ENCODE assay signal across 23 mouse cellular contexts in the genomic region with DNA sequence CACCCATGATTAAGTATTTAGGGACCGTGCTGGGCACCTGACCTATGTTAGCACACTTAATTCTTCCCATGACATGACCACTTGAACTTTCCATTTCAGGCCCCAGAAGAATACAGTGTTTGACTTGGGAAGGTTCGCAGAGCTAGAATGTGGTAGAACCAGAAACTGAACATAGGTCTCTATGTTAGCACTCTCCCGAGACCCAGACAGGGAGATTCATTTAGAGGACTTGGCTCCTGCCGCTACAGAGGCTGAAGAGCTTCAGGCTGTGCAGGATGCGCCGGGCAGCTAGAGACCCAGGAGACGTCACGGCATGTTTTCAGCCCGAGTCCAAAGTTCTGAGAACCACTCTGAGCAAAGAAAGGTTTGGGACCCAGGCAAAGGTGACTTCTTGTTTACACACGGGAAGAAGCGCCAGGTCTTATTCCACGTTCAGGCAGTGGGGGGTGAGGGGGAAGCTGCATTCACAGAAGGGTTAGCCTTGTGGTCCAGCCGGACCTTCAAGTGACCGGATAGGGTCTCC. TPM values are rescaled to one million over a fixed set of nuclear protein-coding genes. Genes with fewer than 3 reads are reported as not detected.
DNase-seq lines count a peak whose midpoint lies in the region; ATAC-seq and TF ChIP-seq lines count a peak whose summit lies in the region.
"Had no signal": no experiment of that assay in that cellular context is flagged by ENCODE, and none has a peak within 500 bp of the region (broad histone marks: within the 10 kb centered on the region; RNA-seq: fewer than 3 reads in every experiment).

No protein-coding gene starts in this region.

- H3K4me3 ChIP-seq in liver, embryonic 13.5 days (replicated peaks) = no peak overlapping the region
- no peak overlapping the region for H3K4me3 ChIP-seq in liver, embryonic 11.5 days (ENCODE audit: low read depth, low read length)
- H3K4me3 ChIP-seq in intestine, embryonic 16.5 days (ENCODE audit: low read length) = no peak overlapping the region
- no peak overlapping the region for H3K4me3 ChIP-seq in kidney, embryonic 15.5 days (replicated peaks)
- no peak overlapping the region for H3K4me3 ChIP-seq in liver, postnatal 0 days (ENCODE audit: low read depth, low read length)
- H3K4me3 ChIP-seq: embryonic facial prominence, embryonic 13.5 days; layer of hippocampus, adult 2 months; midbrain, embryonic 10.5 days; stomach, embryonic 15.5 days had no signal

- WGBS in liver, embryonic 13.5 days (ENCODE audit: insufficient replicate concordance) = 66% methylated on average over 14 of the region's 14 CpGs
- WGBS in liver, embryonic 11.5 days = 74% methylated on average over 14 of the region's 14 CpGs
- 62% methylated on average over 14 of the region's 14 CpGs for WGBS in intestine, embryonic 16.5 days
- WGBS in kidney, embryonic 15.5 days = 75% methylated on average over 14 of the region's 14 CpGs
- WGBS in liver, postnatal 0 days (ENCODE audit: insufficient replicate concordance) = 64% methylated on average over 14 of the region's 14 CpGs

- no peak for TF ChIP-seq CTCF in liver, postnatal 0 days (IDR thresholded peaks at IDR 0.05; ENCODE audit: low read depth)

- H3K27me3 ChIP-seq in liver, embryonic 13.5 days = peaks cover 6% of the 10 kb centered on the region
- H3K27me3 ChIP-seq in liver, embryonic 11.5 days (replicated peaks; ENCODE audit: control insufficient read depth, insufficient read depth, low read length) = peaks cover 2% of the 10 kb centered on the region; the same call in 1 of the 2 replicates
- H3K27me3 ChIP-seq in intestine, embryonic 16.5 days (replicated peaks; ENCODE audit: control insufficient read depth, insufficient read depth, low read length) = no peaks in the 10 kb centered on the region
- peaks cover 2% of the 10 kb centered on the region; the same call in 1 of the 2 replicates for H3K27me3 ChIP-seq in kidney, embryonic 15.5 days
- H3K27me3 ChIP-seq in liver, postnatal 0 days (ENCODE audit: insufficient read depth, low read length) = no peaks in the 10 kb centered on the region
- H3K27me3 ChIP-seq: stomach, embryonic 15.5 days had no signal

- DNase-seq in liver, embryonic 13.5 days = no peak
- no peak for DNase-seq in liver, embryonic 11.5 days (ENCODE audit: low spot score)
- peak; percentile 44 for DNase-seq in liver, postnatal 0 days
- no peak for DNase-seq in cerebellum, adult 9-11 months
- DNase-seq in ovary, postnatal 14 days (ENCODE audit: low spot score) = no peak
- DNase-seq: adrenal gland, postnatal 25 days; B cell, adult 2 months; cerebellum, adult 2 months; forebrain, postnatal 0 days; gastrocnemius, postnatal 10 days; left cerebral cortex, postnatal 4 days; right cerebral cortex, postnatal 14 days; thymus, adult 2 months had no signal

- no peak overlapping the region for H3K4me2 ChIP-seq in liver, embryonic 13.5 days
- H3K4me2 ChIP-seq in liver, embryonic 11.5 days = no peak overlapping the region
- peak overlapping the region; percentile 39 for H3K4me2 ChIP-seq in intestine, embryonic 16.5 days (ENCODE audit: low read depth, low read length)
- 0 out of 2 replicates have a peak overlapping the region, but pooled peaks have one; percentile 8 for H3K4me2 ChIP-seq in kidney, embryonic 15.5 days
- peak overlapping the region; percentile 36 for H3K4me2 ChIP-seq in liver, postnatal 0 days (ENCODE audit: low read depth, low read length)
- H3K4me2 ChIP-seq: embryonic facial prominence, embryonic 13.5 days; heart, embryonic 11.5 days; stomach, embryonic 15.5 days had no signal

- H3K36me3 ChIP-seq in liver, embryonic 13.5 days = no peaks in the 10 kb centered on the region
- H3K36me3 ChIP-seq in liver, embryonic 11.5 days (ENCODE audit: control insufficient read depth, insufficient read depth, low read length) = no peaks in the 10 kb centered on the region
- no peaks in the 10 kb centered on the region for H3K36me3 ChIP-seq in intestine, embryonic 16.5 days (ENCODE audit: control insufficient read depth, insufficient read depth, low read length)
- H3K36me3 ChIP-seq in kidney, embryonic 15.5 days = no peaks in the 10 kb centered on the region
- no peaks in the 10 kb centered on the region for H3K36me3 ChIP-seq in liver, postnatal 0 days (replicated peaks; ENCODE audit: insufficient read depth, low read length)
- H3K36me3 ChIP-seq: embryonic facial prominence, embryonic 13.5 days; midbrain, embryonic 10.5 days; stomach, embryonic 15.5 days had no signal

- no peak overlapping the region for H3K27ac ChIP-seq in liver, embryonic 13.5 days
- H3K27ac ChIP-seq in liver, embryonic 11.5 days (ENCODE audit: low read depth, low read length) = no peak overlapping the region
- no peak overlapping the region for H3K27ac ChIP-seq in intestine, embryonic 16.5 days (ENCODE audit: low read length)
- H3K27ac ChIP-seq in kidney, embryonic 15.5 days = no peak overlapping the region
- H3K27ac ChIP-seq in liver, postnatal 0 days (ENCODE audit: low read depth) = peak overlapping the region; percentile 40
- H3K27ac ChIP-seq: embryonic facial prominence, embryonic 13.5 days; hindbrain, postnatal 0 days; layer of hippocampus, adult 2 months; midbrain, embryonic 10.5 days; stomach, embryonic 15.5 days had no signal

- no peak overlapping the region for H3K9ac ChIP-seq in liver, embryonic 13.5 days
- no peak overlapping the region for H3K9ac ChIP-seq in liver, embryonic 11.5 days (ENCODE audit: low read depth, low read length)
- H3K9ac ChIP-seq in intestine, embryonic 16.5 days (ENCODE audit: low read depth, low read length) = no peak overlapping the region
- H3K9ac ChIP-seq in kidney, embryonic 15.5 days = no peak overlapping the region
- H3K9ac ChIP-seq in liver, postnatal 0 days (replicated peaks) = no peak overlapping the region
- H3K9ac ChIP-seq: embryonic facial prominence, embryonic 13.5 days; forebrain, postnatal 0 days; stomach, embryonic 15.5 days had no signal

- TF ChIP-seq EP300 in liver, postnatal 0 days (IDR thresholded peaks at IDR 0.05; ENCODE audit: low read depth) = no peak

- ATAC-seq in liver, embryonic 13.5 days (ENCODE audit: low read depth) = peak; percentile 55
- no peak for ATAC-seq in liver, embryonic 11.5 days (replicated peaks; ENCODE audit: low FRiP score)
- ATAC-seq in intestine, embryonic 16.5 days = peak; percentile 86
- no peak for ATAC-seq in kidney, embryonic 15.5 days (replicated peaks; ENCODE audit: low FRiP score)
- ATAC-seq in liver, postnatal 0 days = peak; percentile 92
- ATAC-seq: activated CD4-positive, CD25-positive, alpha-beta regulatory T cell, adult 4 months; forebrain, postnatal 0 days; hindbrain, postnatal 0 days had no signal

- H3K4me1 ChIP-seq in liver, embryonic 13.5 days (replicated peaks) = no peaks in the 10 kb centered on the region
- no peaks in the 10 kb centered on the region for H3K4me1 ChIP-seq in liver, embryonic 11.5 days (replicated peaks; ENCODE audit: control insufficient read depth, insufficient read depth, low read length)
- 0 out of 2 replicates have a peak, but pooled peaks cover 3% of the 10 kb centered on the region for H3K4me1 ChIP-seq in intestine, embryonic 16.5 days (ENCODE audit: control insufficient read depth, insufficient read depth, low read length)
- H3K4me1 ChIP-seq in kidney, embryonic 15.5 days = no peaks in the 10 kb centered on the region; the same call in 1 of the 2 replicates
- no peaks in the 10 kb centered on the region for H3K4me1 ChIP-seq in liver, postnatal 0 days (ENCODE audit: insufficient read depth)
- H3K4me1 ChIP-seq: stomach, embryonic 15.5 days had no signal

- H3K9me3 ChIP-seq in liver, embryonic 13.5 days (replicated peaks) = no peaks in the 10 kb centered on the region
- H3K9me3 ChIP-seq in liver, embryonic 11.5 days (ENCODE audit: control insufficient read depth, low read length) = no peaks in the 10 kb centered on the region
- no peaks in the 10 kb centered on the region for H3K9me3 ChIP-seq in intestine, embryonic 16.5 days (ENCODE audit: control insufficient read depth, low read length)
- no peaks in the 10 kb centered on the region for H3K9me3 ChIP-seq in kidney, embryonic 15.5 days (replicated peaks)
- no peaks in the 10 kb centered on the region for H3K9me3 ChIP-seq in liver, postnatal 0 days (ENCODE audit: low read length)
- H3K9me3 ChIP-seq: embryonic facial prominence, embryonic 13.5 days; midbrain, embryonic 10.5 days; stomach, embryonic 15.5 days had no signal

RNA-seq across cellular contexts. Expression of gene Grip1, which starts 6.2 kb away (rescaled TPM):
- polyA plus RNA-seq in liver, embryonic 13.5 days (2015; fragmentation: Nextera tagmentation; extraction: Ambion mirVana) = 0.57 and 0.58 TPM in 2 replicates
- polyA plus RNA-seq in liver, embryonic 11.5 days (2014; fragmentation: Nextera tagmentation; extraction: Ambion mirVana) = 2.3 and 2.6 TPM in 2 replicates
- polyA plus RNA-seq in intestine, embryonic 16.5 days (2015; fragmentation: Nextera tagmentation; extraction: Ambion mirVana) = 1.1 and 1.2 TPM in 2 replicates
- polyA plus RNA-seq in kidney, embryonic 15.5 days (2015; fragmentation: Nextera tagmentation; extraction: Ambion mirVana) = 3.3 and 4.1 TPM in 2 replicates
- polyA plus RNA-seq in liver, postnatal 0 days (2015; fragmentation: Nextera tagmentation; extraction: Ambion mirVana) = 0.86 and 0.88 TPM in 2 replicates
- polyA plus RNA-seq: spleen, adult 2 months had no signal

Comparison
In these comparisons a context has a peak if more than half of its experiments do, and no peak if none do; other contexts are left out.
1. ATAC-seq: peak in liver, embryonic 13.5 days (single experiment), intestine, embryonic 16.5 days (single experiment) and liver, postnatal 0 days (single experiment); none in liver, embryonic 11.5 days (single experiment) and kidney, embryonic 15.5 days (single experiment).
2. H3K4me2 ChIP-seq: peak in intestine, embryonic 16.5 days (single experiment), kidney, embryonic 15.5 days (single experiment) and liver, postnatal 0 days (single experiment); none in liver, embryonic 13.5 days (single experiment) and liver, embryonic 11.5 days (single experiment).